Mouse (Mus musculus): Measurements from ENCODE around the gene Pitpna. TPM values are rescaled to one million over a fixed set of nuclear protein-coding genes. Genes with fewer than 3 reads are reported as not detected.
A peak's percentile ranks its signal among the peaks of the same experiment; 100 is the strongest.

The Pitpna gene
- polyA plus RNA-seq, 1 experiment from 2014 or later: 70.8 TPM

DNA sequence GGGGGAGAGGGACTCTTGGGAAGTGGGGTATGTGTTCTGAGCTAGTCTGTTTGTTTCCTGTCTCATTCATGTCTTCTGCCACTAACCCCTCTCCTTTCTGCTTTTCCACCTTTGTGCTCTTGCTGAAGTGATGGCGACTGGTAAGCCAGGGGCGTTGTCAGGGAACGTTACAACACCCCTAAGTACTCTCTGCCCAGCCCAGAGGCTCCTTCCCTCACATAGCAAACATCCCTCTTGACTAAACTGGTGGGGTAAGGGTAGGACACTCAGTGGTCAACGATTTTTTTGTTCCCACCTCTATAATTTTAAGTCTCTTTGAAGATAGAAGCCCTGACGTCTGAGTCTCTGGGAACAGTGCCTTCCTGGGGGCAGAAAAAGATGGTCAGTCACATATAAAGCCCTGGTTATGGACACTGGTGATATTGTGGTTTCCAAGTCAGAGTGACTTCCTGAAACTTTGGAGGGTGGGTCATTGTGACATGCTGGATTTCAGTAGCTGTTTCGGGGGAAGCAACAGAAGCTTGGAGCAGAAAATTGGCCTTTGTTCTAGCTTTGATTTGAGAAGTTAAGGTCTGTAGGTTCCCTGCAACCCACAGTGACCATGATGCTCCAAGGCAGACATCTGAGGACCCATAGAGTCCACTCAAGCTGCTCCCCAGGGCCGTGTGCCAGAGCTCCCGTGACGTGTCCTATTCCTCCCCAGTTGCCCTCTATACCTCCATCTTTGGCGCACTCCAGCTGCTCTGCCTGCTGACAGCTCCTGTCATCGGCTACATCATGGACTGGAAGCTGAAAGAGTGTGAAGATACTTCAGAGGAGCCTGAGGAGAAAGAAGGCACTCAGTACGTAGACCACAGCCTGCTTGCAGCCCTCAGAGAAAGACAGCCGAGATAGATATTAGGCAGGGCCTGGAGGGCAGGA is 21.4 kb upstream of the Pitpna start:
- 0 out of 2 replicates have a peak, but pooled peaks cover under 1% of the 10 kb centered on the region for H3K4me1 ChIP-seq
- 82% methylated on average over 13 of the region's 13 CpGs for WGBS
- no peak overlapping the region for H3K4me2 ChIP-seq
- H3K27ac ChIP-seq: no peak overlapping the region
- no peak for ATAC-seq
- H3K27me3 ChIP-seq: no peaks in the 10 kb centered on the region
- H3K9me3 ChIP-seq (replicated peaks): no peaks in the 10 kb centered on the region
- H3K4me3 ChIP-seq: no peak overlapping the region
- peaks cover 55% of the 10 kb centered on the region for H3K36me3 ChIP-seq (ENCODE audit: poor library complexity, severe bottlenecking)
- no peak overlapping the region for H3K9ac ChIP-seq

DNA sequence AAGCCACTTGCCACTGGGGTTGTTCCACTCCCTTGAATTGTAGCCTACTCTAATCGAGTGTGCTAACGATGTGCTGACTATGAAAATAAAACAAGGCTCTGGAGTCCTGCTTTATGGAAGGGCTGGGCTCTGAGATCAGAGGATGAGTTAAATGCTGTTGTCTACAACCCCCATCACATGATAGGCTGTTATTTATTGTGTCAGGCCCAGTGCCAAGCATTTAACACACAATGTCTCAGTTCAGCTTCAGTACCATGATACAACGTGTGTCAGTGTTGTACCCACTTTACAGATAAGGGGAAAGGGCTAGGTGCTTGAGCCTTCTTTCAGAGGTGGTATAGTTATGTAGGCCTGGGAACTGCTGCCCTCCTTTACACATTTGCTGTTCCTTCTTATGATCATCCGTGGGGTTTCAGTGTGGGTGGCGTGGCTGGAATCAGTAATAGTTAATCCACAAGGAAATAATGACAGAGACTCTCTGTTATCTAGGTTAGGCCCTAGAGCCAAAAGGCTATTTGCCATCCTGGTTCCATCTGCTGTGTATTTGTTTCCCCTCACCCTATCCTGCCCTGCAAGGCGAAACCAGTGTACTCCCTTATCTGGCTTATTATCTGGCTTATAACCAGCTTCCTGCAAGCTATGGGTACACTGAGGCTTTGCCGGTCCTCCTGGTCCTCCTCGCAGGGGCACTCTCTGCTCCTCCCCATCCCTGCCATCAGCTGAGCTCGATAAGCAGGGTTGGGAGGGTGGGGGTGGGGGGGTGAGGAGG is 20.4 kb upstream of the Pitpna start:
- H3K27ac ChIP-seq: no peak overlapping the region
- no peaks in the 10 kb centered on the region for H3K27me3 ChIP-seq
- H3K4me2 ChIP-seq: no peak overlapping the region
- peaks cover 8% of the 10 kb centered on the region for H3K4me1 ChIP-seq
- 63% methylated on average over 9 of the region's 9 CpGs for WGBS
- no peaks in the 10 kb centered on the region for H3K9me3 ChIP-seq (replicated peaks)
- H3K4me3 ChIP-seq: no peak overlapping the region
- no peak for ATAC-seq
- peaks cover 51% of the 10 kb centered on the region for H3K36me3 ChIP-seq (ENCODE audit: poor library complexity, severe bottlenecking)
- no peak overlapping the region for H3K9ac ChIP-seq

DNA sequence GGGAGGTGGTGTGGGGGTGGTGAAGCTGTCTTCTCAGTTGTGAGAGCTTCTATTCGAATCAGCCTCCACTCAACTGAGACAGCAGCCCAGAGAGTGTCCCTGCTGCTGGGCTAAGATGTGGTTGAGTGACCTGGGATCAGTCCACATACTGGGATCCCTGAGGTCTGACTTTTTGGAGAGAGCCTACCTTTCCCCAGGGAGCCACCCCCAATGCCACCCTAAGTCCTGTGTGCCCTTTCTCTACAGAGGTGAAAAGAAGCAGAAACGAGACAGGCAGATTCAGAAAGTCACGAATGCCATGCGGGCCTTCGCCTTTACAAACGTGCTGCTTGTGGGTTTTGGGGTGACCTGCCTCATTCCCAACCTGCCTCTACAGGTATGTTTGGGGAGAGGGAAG is 19.8 kb upstream of the Pitpna start:
- 87% methylated on average over 6 of the region's 6 CpGs for WGBS
- H3K4me2 ChIP-seq: no peak overlapping the region
- H3K4me3 ChIP-seq: no peak overlapping the region
- H3K27ac ChIP-seq: no peak overlapping the region
- ATAC-seq: no peak
- peaks cover 46% of the 10 kb centered on the region for H3K36me3 ChIP-seq (ENCODE audit: poor library complexity, severe bottlenecking)
- no peaks in the 10 kb centered on the region for H3K9me3 ChIP-seq (replicated peaks)
- H3K9ac ChIP-seq: no peak overlapping the region
- peaks cover 14% of the 10 kb centered on the region for H3K4me1 ChIP-seq
- H3K27me3 ChIP-seq: no peaks in the 10 kb centered on the region

GRCm38 (mm10) chr11:75568962-75569361 is 18.9 kb upstream of the Pitpna start:
- no peaks in the 10 kb centered on the region for H3K9me3 ChIP-seq (replicated peaks)
- no peaks in the 10 kb centered on the region for H3K27me3 ChIP-seq
- no peak overlapping the region for H3K27ac ChIP-seq
- peaks cover 37% of the 10 kb centered on the region for H3K36me3 ChIP-seq (ENCODE audit: poor library complexity, severe bottlenecking)
- H3K4me2 ChIP-seq: no peak overlapping the region
- peaks cover 17% of the 10 kb centered on the region for H3K4me1 ChIP-seq
- WGBS: 91% methylated on average over 12 of the region's 12 CpGs
- H3K4me3 ChIP-seq: no peak overlapping the region
- ATAC-seq: no peak
- no peak overlapping the region for H3K9ac ChIP-seq

DNA sequence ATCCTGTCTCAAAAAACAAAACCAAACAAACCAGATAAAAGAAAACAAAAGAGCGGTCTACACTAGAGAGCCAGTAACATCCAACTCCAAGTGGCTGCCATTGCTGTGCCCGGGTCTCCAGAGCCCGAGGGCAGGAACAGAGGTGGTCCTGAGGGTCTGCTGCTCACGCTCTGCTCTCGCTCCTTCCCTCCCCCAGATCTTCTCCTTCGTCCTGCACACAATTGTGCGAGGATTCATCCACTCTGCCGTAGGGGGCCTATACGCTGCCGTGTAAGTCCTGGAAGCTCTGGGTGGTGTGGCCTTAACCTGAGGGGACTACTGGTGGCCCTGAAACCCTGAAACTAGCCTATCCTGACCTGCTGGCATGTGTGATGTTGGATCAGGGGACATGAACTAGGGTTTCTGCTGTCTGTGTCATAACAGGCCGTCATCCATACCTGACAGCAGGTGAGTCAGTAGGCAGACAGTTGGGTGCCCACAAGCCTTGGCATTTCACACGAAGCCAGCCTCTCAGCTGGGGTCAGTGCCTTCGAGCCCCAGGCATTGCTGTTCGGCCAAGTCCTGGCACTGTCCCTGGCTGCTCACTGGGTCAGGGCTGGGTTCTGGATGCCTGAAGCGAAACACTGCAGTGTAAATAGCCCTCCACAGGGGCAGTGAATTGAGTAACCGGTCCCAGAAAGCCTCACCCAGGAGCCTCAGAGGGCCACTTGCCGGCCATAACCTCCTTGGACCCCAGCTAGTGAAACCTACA is 17.3 kb upstream of the Pitpna start:
- H3K27me3 ChIP-seq: no peaks in the 10 kb centered on the region
- H3K4me3 ChIP-seq: no peak overlapping the region
- H3K4me2 ChIP-seq: no peak overlapping the region
- H3K27ac ChIP-seq: no peak overlapping the region
- no peak for ATAC-seq
- H3K9me3 ChIP-seq (replicated peaks): no peaks in the 10 kb centered on the region
- H3K36me3 ChIP-seq (ENCODE audit: poor library complexity, severe bottlenecking): peaks cover 37% of the 10 kb centered on the region
- WGBS: 88% methylated on average over 17 of the region's 17 CpGs
- no peak overlapping the region for H3K9ac ChIP-seq
- H3K4me1 ChIP-seq: peaks cover 17% of the 10 kb centered on the region

DNA sequence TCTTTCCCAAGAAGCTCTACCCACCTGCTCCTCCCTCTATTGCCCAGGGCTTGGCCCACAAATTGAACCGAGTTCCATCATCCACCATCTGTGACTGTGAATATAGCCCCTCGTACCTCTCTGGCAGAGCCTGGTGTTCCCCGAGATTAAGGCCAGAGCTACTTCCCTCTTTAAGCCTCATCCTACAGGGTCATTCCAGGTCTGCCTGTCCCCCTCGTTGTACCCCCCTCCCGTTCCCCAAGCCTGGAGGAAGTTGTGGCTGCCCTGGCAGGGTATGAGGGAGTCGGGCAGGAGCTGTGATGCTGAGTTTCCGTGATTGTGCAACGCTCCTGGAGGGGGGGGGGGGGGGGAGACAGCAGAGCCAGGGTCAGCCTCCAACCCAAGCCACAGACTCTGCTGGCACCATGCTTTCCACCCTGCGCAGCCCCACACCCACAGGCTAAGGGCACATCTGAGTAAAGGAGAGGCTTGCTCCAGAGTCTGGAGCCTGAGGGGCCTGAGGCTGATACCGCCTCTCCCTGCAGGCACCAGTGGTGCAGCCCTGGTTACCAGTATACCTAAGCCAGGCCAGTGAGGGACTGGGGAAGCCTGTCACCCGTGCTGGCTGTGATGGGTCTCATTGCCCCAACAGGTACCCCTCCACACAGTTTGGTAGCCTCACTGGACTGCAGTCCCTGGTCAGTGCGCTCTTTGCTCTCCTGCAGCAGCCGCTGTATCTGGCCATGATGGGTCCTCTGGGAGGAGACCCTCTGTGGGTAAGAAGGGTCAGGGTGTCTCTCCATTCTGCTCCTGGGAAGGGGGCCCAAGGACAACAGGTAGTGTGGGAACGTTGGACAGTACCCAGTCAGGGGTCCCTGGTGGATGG is 16.5 kb upstream of the Pitpna start:
- WGBS: 78% methylated on average over 13 of the region's 14 CpGs
- no peak overlapping the region for H3K4me3 ChIP-seq
- H3K9ac ChIP-seq: no peak overlapping the region
- H3K4me1 ChIP-seq: peaks cover 17% of the 10 kb centered on the region
- no peak for ATAC-seq
- peak overlapping the region; percentile 59; the same call in 1 of the 2 replicates for H3K27ac ChIP-seq
- no peaks in the 10 kb centered on the region for H3K27me3 ChIP-seq
- H3K36me3 ChIP-seq (ENCODE audit: poor library complexity, severe bottlenecking): peaks cover 33% of the 10 kb centered on the region
- no peak overlapping the region for H3K4me2 ChIP-seq
- H3K9me3 ChIP-seq (replicated peaks): no peaks in the 10 kb centered on the region

GRCm38 (mm10) chr11:75572301-75572791 is 15.6 kb upstream of the Pitpna start:
- Histone ChIP-seq H3K4me3 (no peak overlapping the region), H3K4me1 (peaks cover 17% of the 10 kb centered on the region), H3K4me2 (0 out of 2 replicates have a peak overlapping the region, but pooled peaks have one; percentile 19), H3K27ac (peak overlapping the region; percentile 59), H3K27me3 (no peaks in the 10 kb centered on the region), H3K36me3 (ENCODE audit: poor library complexity, severe bottlenecking) (peaks cover 33% of the 10 kb centered on the region), H3K9me3 (replicated peaks) (no peaks in the 10 kb centered on the region), H3K9ac (peak overlapping the region; percentile 17)
- 13% methylated on average over 10 of the region's 10 CpGs for WGBS
- ATAC-seq: peak; percentile 34; the same call in 1 of the 2 replicates

DNA sequence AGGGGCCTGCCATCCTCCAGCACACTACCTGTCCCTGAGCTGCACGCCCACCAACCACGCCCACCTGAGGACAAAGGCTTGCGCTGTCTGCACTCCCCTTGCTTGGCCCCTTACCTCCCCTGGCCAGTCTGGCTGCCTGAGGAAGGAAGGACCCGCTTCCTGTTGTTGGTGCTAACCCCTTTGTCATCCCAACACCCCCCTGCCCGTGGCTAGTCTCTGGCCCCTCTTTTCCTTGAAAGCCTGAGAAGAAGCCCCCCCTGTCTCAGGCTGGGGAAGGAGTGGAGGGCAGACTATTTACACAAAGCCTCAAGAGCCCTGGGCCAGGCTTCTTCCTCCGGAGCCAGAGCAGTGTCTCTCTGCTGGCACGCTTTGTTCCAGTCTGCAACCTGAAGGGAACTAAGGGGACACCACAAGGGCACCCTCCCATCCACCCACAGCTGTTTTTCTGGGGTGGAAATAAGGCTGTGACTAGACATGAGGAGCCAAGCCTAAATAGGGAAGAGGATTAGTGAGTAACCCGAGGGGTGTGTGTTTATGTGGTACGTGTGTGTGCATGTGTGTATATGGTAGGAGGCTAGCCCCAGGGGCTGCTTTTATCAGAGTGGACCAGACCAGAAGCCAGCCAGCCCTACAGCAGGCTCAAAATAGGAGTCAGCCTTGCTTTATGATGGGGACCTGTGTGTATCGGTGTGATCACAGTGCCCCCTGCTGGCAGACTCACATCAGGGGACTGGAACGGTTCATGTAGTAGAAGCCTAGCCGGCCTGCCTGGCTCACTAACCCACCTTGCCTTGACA is 14.8 kb upstream of the Pitpna start:
- peak; percentile 89 for ATAC-seq
- Histone ChIP-seq H3K4me3 (no peak overlapping the region), H3K27me3 (no peaks in the 10 kb centered on the region), H3K4me1 (peaks cover 17% of the 10 kb centered on the region), H3K27ac (peak overlapping the region; percentile 32), H3K9me3 (replicated peaks) (no peaks in the 10 kb centered on the region), H3K9ac (peak overlapping the region; percentile 17), H3K36me3 (ENCODE audit: poor library complexity, severe bottlenecking) (peaks cover 27% of the 10 kb centered on the region), H3K4me2 (peak overlapping the region; percentile 19; the same call in 1 of the 2 replicates)
- WGBS: 4% methylated on average over 12 of the region's 12 CpGs

GRCm38 (mm10) chr11:75574378-75575123 is 13.3 kb upstream of the Pitpna start:
- peaks cover 17% of the 10 kb centered on the region for H3K4me1 ChIP-seq
- H3K9ac ChIP-seq: no peak overlapping the region
- no peak overlapping the region for H3K4me2 ChIP-seq
- no peak overlapping the region for H3K4me3 ChIP-seq
- H3K27ac ChIP-seq: no peak overlapping the region
- no peaks in the 10 kb centered on the region for H3K9me3 ChIP-seq (replicated peaks)
- 86% methylated on average over 5 of the region's 5 CpGs for WGBS
- peaks cover 13% of the 10 kb centered on the region for H3K36me3 ChIP-seq (ENCODE audit: poor library complexity, severe bottlenecking)
- ATAC-seq: no peak
- H3K27me3 ChIP-seq: no peaks in the 10 kb centered on the region

DNA sequence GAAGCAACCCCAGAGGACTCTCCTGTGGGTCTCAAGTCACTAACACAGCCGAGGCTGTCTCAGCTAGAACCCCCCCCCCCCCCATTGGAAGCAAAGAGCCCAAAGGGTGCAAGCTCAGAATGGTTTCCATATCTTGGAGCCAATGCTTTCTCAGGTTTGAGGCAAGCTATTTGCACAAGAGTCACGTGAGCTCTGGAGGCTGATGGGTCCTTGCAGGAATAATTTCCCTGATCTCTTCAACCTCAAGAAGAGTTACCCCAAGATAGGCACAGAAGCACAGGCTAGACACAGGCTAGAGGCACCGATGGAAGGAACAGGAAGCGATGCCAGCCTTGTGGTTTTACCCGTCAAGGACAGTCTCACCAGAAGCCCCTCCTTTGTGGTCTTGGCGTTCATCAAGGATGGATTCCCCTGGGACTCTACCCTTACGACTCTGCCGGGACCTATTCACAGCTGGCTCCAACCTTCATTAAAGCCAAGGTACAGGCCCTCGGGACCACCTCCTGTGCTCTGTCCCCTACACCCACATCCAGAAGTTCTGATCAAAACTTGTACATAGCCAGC is 12.3 kb upstream of the Pitpna start:
- no peak for ATAC-seq
- H3K9me3 ChIP-seq (replicated peaks): no peaks in the 10 kb centered on the region
- H3K4me3 ChIP-seq: no peak overlapping the region
- no peak overlapping the region for H3K4me2 ChIP-seq
- peaks cover 4% of the 10 kb centered on the region for H3K36me3 ChIP-seq (ENCODE audit: poor library complexity, severe bottlenecking)
- H3K27me3 ChIP-seq: no peaks in the 10 kb centered on the region
- H3K27ac ChIP-seq: no peak overlapping the region
- H3K4me1 ChIP-seq: peaks cover 17% of the 10 kb centered on the region
- H3K9ac ChIP-seq: no peak overlapping the region
- WGBS: 83% methylated on average over 9 of the region's 9 CpGs

Measured in forebrain, embryonic 13.5 days (tissue).